Mouse (Mus musculus): ENCODE data around the gene Col12a1. TPM values are rescaled to one million over a fixed set of nuclear protein-coding genes. Genes with fewer than 3 reads are reported as not detected.

The Col12a1 gene
- polyA plus RNA-seq (2015; fragmentation: Nextera tagmentation; extraction: Ambion mirVana) = 12.1 and 15.6 TPM in 2 replicates

- H3K36me3 ChIP-seq = no peaks in the 10 kb centered on the region
- WGBS = under 1% methylated on average over 57 of the region's 64 CpGs
- H3K4me1 ChIP-seq (replicated peaks) = peaks cover 57% of the 10 kb centered on the region
- H3K4me3 ChIP-seq = peak within 1 kb of the TSS; percentile 55
- peak within 1 kb of the TSS; percentile 75 for H3K9ac ChIP-seq
- no peaks in the 10 kb centered on the region for H3K9me3 ChIP-seq
- peak; percentile 76 for ATAC-seq (ENCODE audit: low read depth)
- peak within 1 kb of the TSS; percentile 97 for H3K4me2 ChIP-seq
- peaks cover 37% of the 10 kb centered on the region for H3K27me3 ChIP-seq
- peak within 1 kb of the TSS; percentile 54 for H3K27ac ChIP-seq (replicated peaks)
Measured at GRCm38 (mm10) chr9:79718481-79719370, at the start of gene Col12a1. Col12a1 (minus strand) TSS chr9:79718831.

- no peak overlapping the region for H3K27ac ChIP-seq (replicated peaks)
Measured at GRCm38 (mm10) chr9:79766991-79767545, 48.4 kb upstream of the Col12a1 start.

GRCm38 (mm10) chr9:79765329-79765728, 46.7 kb upstream of the Col12a1 start:
- Histone ChIP-seq H3K9me3 (no peaks in the 10 kb centered on the region), H3K4me1 (replicated peaks) (peaks cover 2% of the 10 kb centered on the region), H3K36me3 (0 out of 2 replicates have a peak, but pooled peaks cover 3% of the 10 kb centered on the region), H3K27ac (replicated peaks) (no peak overlapping the region), H3K4me3 (no peak overlapping the region), H3K9ac (no peak overlapping the region), H3K4me2 (no peak overlapping the region), H3K27me3 (no peaks in the 10 kb centered on the region)
- 89% methylated on average over 4 of the region's 4 CpGs for WGBS
- ATAC-seq (ENCODE audit: low read depth) = no peak

More at GRCm38 (mm10) chr9:79766991-79767545, 48.4 kb upstream of the Col12a1 start:
- WGBS = 97% methylated on average over 5 of the region's 5 CpGs
- ATAC-seq (ENCODE audit: low read depth) = no peak
- no peaks in the 10 kb centered on the region for H3K27me3 ChIP-seq
- H3K4me1 ChIP-seq (replicated peaks) = no peaks in the 10 kb centered on the region
- H3K4me2 ChIP-seq = no peak overlapping the region
- H3K4me3 ChIP-seq = no peak overlapping the region
- H3K9ac ChIP-seq = no peak overlapping the region
- H3K36me3 ChIP-seq = peaks cover 12% of the 10 kb centered on the region; the same call in 1 of the 2 replicates
- no peaks in the 10 kb centered on the region for H3K9me3 ChIP-seq

GRCm38 (mm10) chr9:79762519-79762918, 43.9 kb upstream of the Col12a1 start:
- H3K36me3 ChIP-seq = peaks cover under 1% of the 10 kb centered on the region; the same call in 1 of the 2 replicates
- H3K4me3 ChIP-seq = no peak overlapping the region
- ATAC-seq (ENCODE audit: low read depth) = no peak
- H3K27me3 ChIP-seq = no peaks in the 10 kb centered on the region
- WGBS = 81% methylated on average over 6 of the region's 6 CpGs
- no peak overlapping the region for H3K9ac ChIP-seq
- H3K4me1 ChIP-seq (replicated peaks) = peaks cover 19% of the 10 kb centered on the region
- H3K27ac ChIP-seq (replicated peaks) = no peak overlapping the region
- no peaks in the 10 kb centered on the region for H3K9me3 ChIP-seq
- no peak overlapping the region for H3K4me2 ChIP-seq

- Histone ChIP-seq H3K4me2 (peak overlapping the region; percentile 75), H3K4me1 (replicated peaks) (peaks cover 24% of the 10 kb centered on the region), H3K36me3 (peaks cover 15% of the 10 kb centered on the region), H3K27ac (replicated peaks) (peak overlapping the region; percentile 89), H3K9ac (peak overlapping the region; percentile 81), H3K27me3 (no peaks in the 10 kb centered on the region), H3K4me3 (peak overlapping the region; percentile 88), H3K9me3 (no peaks in the 10 kb centered on the region)
- peak; percentile 59 for ATAC-seq (ENCODE audit: low read depth)
- 10% methylated on average over 14 of the region's 14 CpGs for WGBS
Measured at GRCm38 (mm10) chr9:79760076-79760475, 41.4 kb upstream of the Col12a1 start.

GRCm38 (mm10) chr9:79759385-79760005, 40.9 kb upstream of the Col12a1 start, which contains the start of gene Cox7a2:
Cox7a2 (minus strand) TSS chr9:79759878.
- peak within 1 kb of the TSS; percentile 89 for H3K27ac ChIP-seq (replicated peaks)
- WGBS = under 1% methylated on average over 49 of the region's 49 CpGs
- H3K9me3 ChIP-seq = no peaks in the 10 kb centered on the region
- H3K4me2 ChIP-seq = peak within 1 kb of the TSS; percentile 75
- H3K4me3 ChIP-seq = peak within 1 kb of the TSS; percentile 88
- peak; percentile 100 for ATAC-seq (ENCODE audit: low read depth)
- H3K4me1 ChIP-seq (replicated peaks) = peaks cover 24% of the 10 kb centered on the region
- H3K27me3 ChIP-seq = no peaks in the 10 kb centered on the region
- peak within 1 kb of the TSS; percentile 90 for H3K9ac ChIP-seq
- H3K36me3 ChIP-seq = peaks cover 18% of the 10 kb centered on the region

- H3K27ac ChIP-seq (replicated peaks) = no peak overlapping the region
- 96% methylated on average over 4 of the region's 4 CpGs for WGBS
- no peak overlapping the region for H3K4me3 ChIP-seq
- no peaks in the 10 kb centered on the region for H3K9me3 ChIP-seq
- H3K36me3 ChIP-seq = peaks cover 42% of the 10 kb centered on the region
- no peak for ATAC-seq (ENCODE audit: low read depth)
- no peak overlapping the region for H3K4me2 ChIP-seq
- H3K27me3 ChIP-seq = no peaks in the 10 kb centered on the region
- H3K9ac ChIP-seq = no peak overlapping the region
- peaks cover 22% of the 10 kb centered on the region for H3K4me1 ChIP-seq (replicated peaks)
Measured at GRCm38 (mm10) chr9:79755311-79755710, 36.7 kb upstream of the Col12a1 start.

GRCm38 (mm10) chr9:79751846-79752245, 33.2 kb upstream of the Col12a1 start:
- H3K4me1 ChIP-seq (replicated peaks) = no peaks in the 10 kb centered on the region
- WGBS = 82% methylated on average over 8 of the region's 8 CpGs
- ATAC-seq (ENCODE audit: low read depth) = no peak
- H3K27ac ChIP-seq (replicated peaks) = no peak overlapping the region
- no peaks in the 10 kb centered on the region for H3K27me3 ChIP-seq
- H3K9ac ChIP-seq = no peak overlapping the region
- H3K36me3 ChIP-seq = peaks cover 45% of the 10 kb centered on the region
- H3K9me3 ChIP-seq = no peaks in the 10 kb centered on the region
- no peak overlapping the region for H3K4me2 ChIP-seq
- H3K4me3 ChIP-seq = no peak overlapping the region

GRCm38 (mm10) chr9:79750709-79751108, 32.1 kb upstream of the Col12a1 start:
- Histone ChIP-seq H3K36me3 (peaks cover 40% of the 10 kb centered on the region), H3K4me2 (no peak overlapping the region), H3K27me3 (no peaks in the 10 kb centered on the region), H3K9ac (no peak overlapping the region), H3K4me3 (no peak overlapping the region), H3K4me1 (replicated peaks) (no peaks in the 10 kb centered on the region), H3K27ac (replicated peaks) (no peak overlapping the region), H3K9me3 (no peaks in the 10 kb centered on the region)
- WGBS = 91% methylated on average over 7 of the region's 7 CpGs
- ATAC-seq (ENCODE audit: low read depth) = no peak

- H3K27me3 ChIP-seq = no peaks in the 10 kb centered on the region
- H3K9me3 ChIP-seq = no peaks in the 10 kb centered on the region
- no peaks in the 10 kb centered on the region for H3K4me1 ChIP-seq (replicated peaks)
- 0 out of 2 replicates have a peak, but pooled peaks cover 8% of the 10 kb centered on the region for H3K36me3 ChIP-seq
- WGBS = 57% methylated on average over 4 of the region's 4 CpGs
- no peak overlapping the region for H3K27ac ChIP-seq (replicated peaks)
- ATAC-seq (ENCODE audit: low read depth) = no peak
- H3K4me2 ChIP-seq = no peak overlapping the region
- H3K4me3 ChIP-seq = no peak overlapping the region
- H3K9ac ChIP-seq = no peak overlapping the region
Measured at GRCm38 (mm10) chr9:79745036-79745435, 26.4 kb upstream of the Col12a1 start.

GRCm38 (mm10) chr9:79735608-79736007, 17.0 kb upstream of the Col12a1 start:
- no peaks in the 10 kb centered on the region for H3K36me3 ChIP-seq
- no peak overlapping the region for H3K27ac ChIP-seq (replicated peaks)
- 80% methylated on average over 6 of the region's 6 CpGs for WGBS
- H3K9me3 ChIP-seq = no peaks in the 10 kb centered on the region
- H3K4me3 ChIP-seq = no peak overlapping the region
- H3K4me1 ChIP-seq (replicated peaks) = no peaks in the 10 kb centered on the region
- ATAC-seq (ENCODE audit: low read depth) = no peak
- H3K4me2 ChIP-seq = no peak overlapping the region
- H3K9ac ChIP-seq = no peak overlapping the region
- no peaks in the 10 kb centered on the region for H3K27me3 ChIP-seq

- ATAC-seq (ENCODE audit: low read depth) = no peak
- H3K27me3 ChIP-seq = no peaks in the 10 kb centered on the region
- H3K4me2 ChIP-seq = no peak overlapping the region
- H3K4me3 ChIP-seq = no peak overlapping the region
- H3K9ac ChIP-seq = no peak overlapping the region
- 88% methylated on average over 5 of the region's 5 CpGs for WGBS
- H3K36me3 ChIP-seq = no peaks in the 10 kb centered on the region
- H3K4me1 ChIP-seq (replicated peaks) = no peaks in the 10 kb centered on the region
- no peak overlapping the region for H3K27ac ChIP-seq (replicated peaks)
- no peaks in the 10 kb centered on the region for H3K9me3 ChIP-seq
Measured at GRCm38 (mm10) chr9:79730301-79730700, 11.7 kb upstream of the Col12a1 start.

All from neural tube, embryonic 13.5 days (tissue).